Mouse (Mus musculus): ENCODE data around the gene Abhd17c.

- TF ChIP-seq POLR2A (IDR thresholded peaks at IDR 0.05; ENCODE audit: insufficient read depth, low read length) (no peak), CTCF (IDR thresholded peaks at IDR 0.05; ENCODE audit: low read depth, low read length) (no peak)
Observed at GRCm38 (mm10) chr7:84185196-84185595, 33.5 kb upstream of the Abhd17c start.

Data from ES-Bruce4 (cell line).